Mouse (Mus musculus) forebrain, postnatal 0 days (tissue): ENCODE measurements around the gene Lrrc4. TPM values are rescaled to one million over a fixed set of nuclear protein-coding genes. Genes with fewer than 3 reads are reported as not detected.
A peak's percentile ranks its signal among the peaks of the same experiment; 100 is the strongest.

Experiments used
- ATAC-seq: fragments of 200-750 bp; cut with Nextera tagmentation; 2 replicates; pipeline ENCODE4 v1.8.0; 2017; ENCODE audit warnings: mild to moderate bottlenecking, moderate library complexity
- DNase-seq: peaks from one replicate; pipeline ENCODE4 v3.0.0-alpha.2; 2015
- H3K27ac ChIP-seq: fragments of 300-500 bp; sonication (generic); 2 replicates; pipeline ENCODE4 v1.5.1; 2014; ENCODE audit warnings: low read depth, mild to moderate bottlenecking, antibody characterized with exemption, low read length, moderate library complexity, mixed read lengths
- H3K27me3 ChIP-seq: fragments of 300-500 bp; sonication (generic); 2 replicates; pipeline ENCODE4 v1.6.1; 2014; ENCODE audit warnings: mild to moderate bottlenecking, low read length, mixed read lengths; ENCODE audit not compliant: insufficient read depth
- H3K36me3 ChIP-seq: fragments of 300-500 bp; sonication (generic); 2 replicates; pipeline ENCODE4 v1.6.1; 2014; ENCODE audit warnings: mild to moderate bottlenecking, moderate library complexity; ENCODE audit not compliant: insufficient read depth
- H3K4me1 ChIP-seq: fragments of 300-500 bp; sonication (generic); 2 replicates; pipeline ENCODE4 v1.6.1; 2014; ENCODE audit warnings: antibody characterized with exemption; ENCODE audit not compliant: insufficient read depth
- H3K4me2 ChIP-seq: fragments of 300-500 bp; sonication (generic); 2 replicates; pipeline ENCODE4 v1.6.1; 2014; ENCODE audit warnings: low read depth, mild to moderate bottlenecking, moderate library complexity
- H3K4me3 ChIP-seq: fragments of 300-500 bp; sonication (generic); 2 replicates; pipeline ENCODE4 v1.5.1; 2014; ENCODE audit warnings: low read depth, low read length, mixed read lengths
- H3K9ac ChIP-seq: fragments of 300-500 bp; sonication (generic); 2 replicates; pipeline ENCODE4 v1.6.1; 2014; ENCODE audit warnings: mild to moderate bottlenecking
- H3K9me3 ChIP-seq: fragments of 300-500 bp; sonication (generic); 2 replicates; pipeline ENCODE4 v1.6.1; 2016; ENCODE audit warnings: low read length
- CTCF ChIP-seq: sonication (generic); IDR thresholded peaks from 2 replicates; pipeline ENCODE4 v1.5.1; 2016; ENCODE audit warnings: antibody characterized with exemption, control low read depth, low read depth
- WGBS: fragments of 180-500 bp; shearing (Covaris S2); extraction: QIAGEN DNeasy Blood & Tissue Kit; methylation state at CpG from one replicate; pipeline ENCODE4 v1.1.7; 2014; 5-methylcytosine and 5-hydroxymethylcytosine counted together
- polyA plus RNA-seq: library from polyadenylated mRNA; unstranded; fragments of >200 nt; fragmentation: Nextera tagmentation; extraction: Ambion mirVana; gene quantifications from 2 replicates; pipeline ENCODE4 v1.2.1, GENCODE M21; 2015
- total RNA-seq: library from RNA; depleted of rRNA; stranded (reverse); fragments of >200 nt; gene quantifications from 2 replicates; pipeline ENCODE4 v1.2.3, GENCODE M21; 2014

The Lrrc4 gene
- total and polyA plus RNA-seq, 2 experiments from 2014 or later = 5.4 to 37.1 TPM

DNA sequence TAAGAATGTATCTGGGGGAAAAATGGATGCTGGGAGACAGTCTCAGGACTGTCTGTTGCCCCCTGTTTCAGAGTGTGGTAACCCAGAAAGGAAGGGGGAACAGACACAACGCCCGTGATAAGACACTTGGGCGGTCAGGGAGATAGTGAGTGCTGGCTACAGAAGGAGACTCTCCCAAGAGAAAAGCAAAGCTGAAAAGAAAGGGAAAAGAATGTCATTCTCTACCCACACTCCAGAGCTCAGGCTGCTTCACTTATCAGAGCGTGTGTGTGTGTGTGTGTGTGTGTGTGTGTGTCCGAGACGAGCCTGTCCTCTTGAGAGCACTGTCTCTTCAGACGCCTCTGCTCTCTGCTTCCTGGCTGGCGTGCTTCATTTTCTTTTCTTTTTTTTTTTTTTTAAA is 45.8 kb downstream of the Lrrc4 start:
- Histone ChIP-seq H3K27me3 (no peaks in the 10 kb centered on the region), H3K9ac (no peak overlapping the region), H3K27ac (no peak overlapping the region), H3K4me3 (no peak overlapping the region), H3K36me3 (no peaks in the 10 kb centered on the region), H3K4me2 (no peak overlapping the region), H3K4me1 (no peaks in the 10 kb centered on the region; the same call in 1 of the 2 replicates), H3K9me3 (no peaks in the 10 kb centered on the region)
- DNase-seq (no peak), ATAC-seq (no peak)
- no peak for TF ChIP-seq CTCF
- 88% methylated on average over 8 of the region's 8 CpGs for WGBS

DNA sequence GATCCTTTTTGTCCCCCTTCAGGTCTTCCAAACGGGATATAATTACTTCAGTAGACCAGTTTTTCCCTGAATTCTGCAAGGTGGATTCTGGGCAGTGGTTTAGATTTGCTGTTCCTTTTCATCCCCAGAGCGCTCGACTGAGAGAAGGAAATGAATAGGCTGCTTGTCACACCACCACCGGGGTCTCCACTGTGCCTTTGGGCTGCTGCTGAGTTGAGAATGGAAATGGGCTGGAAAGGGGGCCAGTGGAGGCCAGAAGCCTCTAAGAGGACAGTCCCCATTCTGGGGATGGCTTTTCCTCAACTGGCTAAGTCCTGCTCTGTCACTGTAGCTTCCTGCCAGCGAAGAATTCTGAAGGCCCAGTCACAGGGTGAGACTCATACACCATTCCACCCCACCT is 47.6 kb downstream of the Lrrc4 start:
- no peak overlapping the region for H3K27ac ChIP-seq
- no peak overlapping the region for H3K4me3 ChIP-seq
- H3K36me3 ChIP-seq = no peaks in the 10 kb centered on the region
- H3K27me3 ChIP-seq = no peaks in the 10 kb centered on the region
- H3K4me2 ChIP-seq = no peak overlapping the region
- ATAC-seq (no peak), DNase-seq (no peak)
- H3K4me1 ChIP-seq = no peaks in the 10 kb centered on the region; the same call in 1 of the 2 replicates
- no peak overlapping the region for H3K9ac ChIP-seq
- H3K9me3 ChIP-seq = no peaks in the 10 kb centered on the region
- TF ChIP-seq CTCF = no peak
- 34% methylated on average over 5 of the region's 5 CpGs for WGBS

DNA sequence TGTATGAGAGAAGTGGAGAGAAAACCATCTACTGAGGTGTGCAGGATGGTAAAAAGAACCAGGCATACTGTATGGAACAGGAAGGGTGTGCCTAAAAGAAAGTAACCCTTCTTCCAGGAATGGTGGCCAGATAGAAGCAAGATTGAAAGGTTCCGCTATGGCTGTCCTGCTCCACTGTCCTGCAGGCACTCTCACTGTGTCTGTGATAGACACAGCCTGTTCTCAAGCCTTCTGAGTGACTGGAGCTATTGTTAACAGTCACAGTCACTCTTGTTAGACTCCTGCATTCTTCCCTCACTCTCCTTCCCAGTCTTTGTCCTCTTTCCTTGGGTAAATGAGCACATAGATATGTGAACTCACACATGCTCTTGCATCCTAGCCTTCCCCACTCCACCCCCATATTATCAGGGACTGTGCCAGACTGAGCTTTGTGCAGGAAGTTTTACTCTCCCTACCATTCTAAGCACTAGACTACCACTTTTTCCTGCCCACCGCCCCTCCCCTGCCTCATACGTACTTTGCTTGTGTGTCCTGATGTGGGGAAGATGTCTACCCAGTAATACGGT is 48.4 kb downstream of the Lrrc4 start:
- no peak for TF ChIP-seq CTCF
- DNase-seq (no peak), ATAC-seq (no peak)
- H3K4me3 ChIP-seq = no peak overlapping the region
- H3K27ac ChIP-seq = no peak overlapping the region
- no peaks in the 10 kb centered on the region for H3K9me3 ChIP-seq
- no peak overlapping the region for H3K9ac ChIP-seq
- no peaks in the 10 kb centered on the region; the same call in 1 of the 2 replicates for H3K4me1 ChIP-seq
- no peaks in the 10 kb centered on the region for H3K36me3 ChIP-seq
- H3K4me2 ChIP-seq = no peak overlapping the region
- no peaks in the 10 kb centered on the region for H3K27me3 ChIP-seq
- 44% methylated on average over 4 of the region's 4 CpGs for WGBS

DNA sequence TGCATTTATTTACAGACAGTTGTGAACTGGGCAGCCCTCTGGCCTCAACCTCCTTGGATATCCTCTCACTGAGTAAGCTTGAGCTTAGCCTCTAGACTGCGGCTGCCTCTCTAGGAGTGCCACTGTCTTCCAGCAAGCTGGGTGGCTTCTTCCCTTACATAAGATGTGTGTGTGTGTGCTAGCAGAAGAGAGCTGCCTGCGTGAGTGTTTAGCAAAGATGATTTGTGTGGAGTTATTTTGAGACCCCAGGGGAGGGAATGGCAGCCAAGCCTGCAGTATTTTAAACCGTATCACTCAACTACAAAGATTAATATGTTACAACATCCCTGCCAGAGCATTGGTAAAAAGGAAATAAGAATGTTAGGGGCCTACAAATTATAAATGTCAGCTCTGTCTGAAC is 49.9 kb downstream of the Lrrc4 start:
- H3K27ac ChIP-seq = no peak overlapping the region
- no peak overlapping the region for H3K4me3 ChIP-seq
- ATAC-seq (peak; percentile 42; the same call in 1 of the 2 replicates), DNase-seq (peak; percentile 25)
- WGBS = 52% methylated on average over 3 of the region's 3 CpGs
- no peak for TF ChIP-seq CTCF
- no peak overlapping the region for H3K9ac ChIP-seq
- no peak overlapping the region for H3K4me2 ChIP-seq
- no peaks in the 10 kb centered on the region for H3K9me3 ChIP-seq
- H3K36me3 ChIP-seq = no peaks in the 10 kb centered on the region
- H3K4me1 ChIP-seq = no peaks in the 10 kb centered on the region; the same call in 1 of the 2 replicates
- H3K27me3 ChIP-seq = no peaks in the 10 kb centered on the region

DNA sequence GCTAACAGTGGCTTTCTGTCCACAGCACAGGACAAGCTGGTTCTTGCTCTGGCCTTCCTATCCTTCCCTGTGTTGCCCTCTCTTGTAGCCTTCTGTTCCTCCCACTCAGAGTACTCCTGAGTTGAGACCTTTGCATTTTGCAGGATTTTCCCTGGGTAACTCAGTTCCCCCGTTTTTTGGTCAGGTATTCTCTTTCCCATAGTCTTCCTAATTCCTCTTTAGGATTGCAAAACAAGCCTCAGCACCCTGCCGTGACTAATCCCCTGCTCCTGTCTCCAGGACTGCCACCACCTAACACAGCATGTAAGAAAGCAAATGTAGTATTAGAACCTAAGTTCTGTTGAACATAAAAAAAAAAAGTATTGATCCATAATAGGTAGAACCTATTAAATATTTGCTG is 60.2 kb downstream of the Lrrc4 start:
- H3K4me3 ChIP-seq = no peak overlapping the region
- ATAC-seq = no peak
- H3K4me2 ChIP-seq = no peak overlapping the region
- no peaks in the 10 kb centered on the region for H3K4me1 ChIP-seq
- 22% methylated on average over 2 of the region's 2 CpGs for WGBS
- H3K9me3 ChIP-seq = no peaks in the 10 kb centered on the region
- no peak overlapping the region for H3K27ac ChIP-seq
- no peak for DNase-seq
- no peaks in the 10 kb centered on the region for H3K36me3 ChIP-seq
- no peaks in the 10 kb centered on the region for H3K27me3 ChIP-seq
- no peak overlapping the region for H3K9ac ChIP-seq
- no peak for TF ChIP-seq CTCF

DNA sequence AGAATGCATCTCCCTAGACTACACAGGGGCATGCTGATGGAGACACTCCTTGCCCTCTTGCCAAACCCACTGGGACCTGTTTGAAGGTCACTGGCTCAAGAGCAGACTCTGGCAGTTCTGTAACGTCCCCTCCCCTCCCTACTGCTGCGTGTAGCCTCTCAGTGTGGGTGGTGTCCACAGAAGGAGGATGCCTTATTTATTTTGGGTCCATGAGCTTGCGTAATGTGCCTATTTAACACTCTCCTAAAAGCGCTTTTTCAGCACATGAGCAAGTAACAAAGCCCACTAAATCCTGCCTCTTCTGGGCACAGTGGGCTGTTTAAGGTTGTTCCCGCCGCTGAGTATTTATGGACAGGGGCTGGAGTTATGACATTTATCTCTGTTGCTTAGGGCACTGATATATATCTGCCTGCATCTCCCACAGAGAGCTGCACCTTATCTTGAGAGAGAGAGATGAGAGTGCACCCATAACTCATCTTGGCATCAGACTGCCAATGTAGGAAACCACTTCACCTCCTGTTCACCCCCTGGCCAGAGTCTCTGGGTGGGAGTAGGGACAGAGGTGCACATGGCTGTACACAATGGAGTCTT is 63.6 kb downstream of the Lrrc4 start:
- Histone ChIP-seq H3K4me3 (no peak overlapping the region), H3K36me3 (no peaks in the 10 kb centered on the region), H3K27me3 (no peaks in the 10 kb centered on the region), H3K4me1 (no peaks in the 10 kb centered on the region), H3K4me2 (no peak overlapping the region), H3K9ac (no peak overlapping the region), H3K9me3 (no peaks in the 10 kb centered on the region), H3K27ac (no peak overlapping the region)
- no peak for TF ChIP-seq CTCF
- ATAC-seq (no peak), DNase-seq (no peak)
- WGBS = 92% methylated on average over 6 of the region's 6 CpGs

DNA sequence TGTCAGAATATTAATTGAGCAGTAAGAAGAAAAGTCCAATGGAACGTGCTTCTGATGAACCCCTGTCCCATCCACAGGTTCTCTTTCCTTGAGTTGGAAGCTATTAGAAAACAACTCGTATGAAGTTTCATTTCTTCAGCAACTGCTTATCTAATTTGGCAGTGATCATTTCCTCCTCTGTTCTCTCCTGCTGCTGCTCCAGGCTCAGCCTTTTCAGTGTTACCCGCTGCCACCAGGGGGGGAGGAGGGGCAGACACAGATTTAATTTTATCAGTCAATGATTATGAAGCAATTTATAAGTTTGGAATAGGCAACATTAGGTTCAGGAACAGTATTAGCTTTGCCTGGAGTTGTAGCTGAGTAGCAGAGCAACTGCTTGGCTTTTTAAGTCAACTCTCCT is 64.9 kb downstream of the Lrrc4 start:
- Histone ChIP-seq H3K36me3 (no peaks in the 10 kb centered on the region), H3K9ac (no peak overlapping the region), H3K9me3 (no peaks in the 10 kb centered on the region), H3K4me2 (no peak overlapping the region), H3K4me1 (0 out of 2 replicates have a peak, but pooled peaks cover 3% of the 10 kb centered on the region), H3K4me3 (no peak overlapping the region), H3K27me3 (no peaks in the 10 kb centered on the region), H3K27ac (no peak overlapping the region)
- no peak for TF ChIP-seq CTCF
- DNase-seq = no peak
- 78% methylated on average over 3 of the region's 3 CpGs for WGBS
- ATAC-seq = no peak
